Mouse (Mus musculus) T-cell, adult 2 months (primary cell): Measurements from ENCODE around the gene Ampd3.

ENCODE experiments used
- DNase-seq: peaks from one replicate; pipeline ENCODE4 v3.0.0; 2022; ENCODE audit warnings: low spot score

Gene Ampd3

DNA sequence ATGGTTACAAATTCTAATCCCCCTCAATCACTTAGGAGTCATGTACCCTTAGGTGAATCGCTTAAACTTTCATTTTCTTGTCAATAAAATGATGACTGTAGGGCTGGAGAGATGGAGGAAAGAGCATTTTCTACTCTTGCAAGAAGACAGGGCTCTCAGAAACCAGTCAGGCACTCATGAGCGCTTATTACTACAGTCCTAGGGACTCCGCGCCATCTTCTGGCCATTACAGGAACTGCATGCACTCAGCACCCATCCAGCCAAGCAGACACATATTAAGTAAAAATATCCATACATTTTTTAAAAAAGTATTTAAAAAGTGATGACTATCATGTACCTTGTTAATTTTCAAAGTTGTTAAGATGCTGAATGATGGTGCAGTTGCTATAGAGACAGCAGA is 33.0 kb downstream of the Ampd3 start:
- peak; percentile 70 for DNase-seq

DNA sequence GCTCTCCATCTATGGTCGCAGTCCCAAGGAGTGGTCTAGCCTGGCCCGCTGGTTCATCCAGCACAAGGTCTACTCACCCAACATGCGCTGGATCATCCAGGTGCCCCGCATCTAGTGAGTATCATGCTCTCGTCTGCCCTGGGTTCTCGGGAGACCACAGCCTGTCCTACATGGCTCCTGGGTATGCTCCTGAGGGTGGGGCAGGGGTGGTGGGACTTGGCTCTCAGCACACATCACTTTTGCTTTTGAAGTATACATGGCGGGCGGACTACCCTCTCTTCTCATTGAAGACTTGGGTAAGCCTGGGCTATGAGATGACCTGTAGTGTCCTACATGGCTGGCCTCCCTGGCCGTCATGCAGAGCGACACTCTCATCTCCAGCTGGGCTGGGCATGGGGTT is 35.1 kb downstream of the Ampd3 start:
- DNase-seq = no peak

DNA sequence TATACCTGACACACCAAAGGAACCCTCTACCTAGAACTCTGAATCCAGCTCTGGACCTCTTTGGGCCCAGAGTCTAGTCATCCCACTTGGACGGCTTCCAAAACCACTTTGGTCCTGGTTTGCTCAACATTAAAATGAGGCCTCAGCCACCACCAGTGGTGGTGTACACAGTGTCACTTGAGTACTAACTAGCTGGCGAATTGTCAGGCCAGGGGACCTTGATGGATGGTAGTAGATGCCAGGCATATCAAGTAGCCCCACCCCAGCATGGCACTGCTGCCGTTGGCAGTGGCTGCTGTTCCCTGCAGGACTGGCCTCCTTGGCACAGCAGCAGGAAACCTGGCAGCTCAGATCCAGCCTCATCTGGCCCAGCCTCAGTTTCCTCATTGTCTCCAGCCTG is 36.3 kb downstream of the Ampd3 start:
- DNase-seq = no peak

DNA sequence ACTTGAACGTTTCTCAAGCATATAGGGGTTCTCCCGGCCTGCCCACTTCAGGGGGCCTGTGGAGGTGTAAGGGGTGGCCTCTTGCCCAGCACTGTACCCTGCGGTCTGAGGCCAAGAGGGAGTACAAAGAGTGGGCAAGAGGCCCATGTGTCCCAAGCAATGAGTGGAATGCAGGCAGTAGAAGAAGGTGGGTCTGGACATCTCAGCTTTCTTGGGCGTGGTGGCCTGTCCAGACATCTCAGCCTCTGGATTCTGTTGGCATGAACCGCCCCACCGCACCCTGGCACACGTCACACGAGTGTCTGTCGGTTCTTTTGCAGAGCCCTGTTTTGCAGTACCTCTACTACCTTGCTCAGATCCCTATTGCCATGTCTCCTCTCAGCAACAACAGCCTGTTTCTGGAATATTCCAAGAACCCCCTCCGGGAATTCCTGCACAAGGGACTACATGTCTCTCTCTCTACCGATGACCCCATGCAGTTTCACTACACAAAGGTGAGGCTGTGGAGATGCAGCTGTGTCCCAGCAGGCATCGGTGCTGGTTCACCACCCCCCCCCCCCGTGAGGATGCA is 39.5 kb downstream of the Ampd3 start:
- no peak for DNase-seq

DNA sequence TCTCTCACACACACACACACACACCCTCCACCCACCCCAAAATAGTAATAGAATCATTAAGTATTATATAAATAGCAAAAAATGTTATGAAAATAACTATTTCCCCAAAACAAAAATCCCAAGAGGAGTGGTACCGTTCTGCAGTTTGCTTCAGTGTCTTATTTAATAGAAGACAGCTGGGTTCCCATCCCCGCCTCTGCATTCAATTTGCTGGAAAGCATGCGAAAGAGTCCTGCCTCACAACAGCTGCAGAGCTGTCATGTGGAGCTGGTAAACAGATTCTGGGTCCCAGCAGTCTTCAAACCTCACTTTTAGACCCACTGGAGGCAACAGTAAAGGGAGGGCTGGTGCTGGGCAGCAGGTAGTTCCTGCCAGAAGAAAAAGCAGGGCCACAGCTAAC is 41.0 kb downstream of the Ampd3 start:
- no peak for DNase-seq

DNA sequence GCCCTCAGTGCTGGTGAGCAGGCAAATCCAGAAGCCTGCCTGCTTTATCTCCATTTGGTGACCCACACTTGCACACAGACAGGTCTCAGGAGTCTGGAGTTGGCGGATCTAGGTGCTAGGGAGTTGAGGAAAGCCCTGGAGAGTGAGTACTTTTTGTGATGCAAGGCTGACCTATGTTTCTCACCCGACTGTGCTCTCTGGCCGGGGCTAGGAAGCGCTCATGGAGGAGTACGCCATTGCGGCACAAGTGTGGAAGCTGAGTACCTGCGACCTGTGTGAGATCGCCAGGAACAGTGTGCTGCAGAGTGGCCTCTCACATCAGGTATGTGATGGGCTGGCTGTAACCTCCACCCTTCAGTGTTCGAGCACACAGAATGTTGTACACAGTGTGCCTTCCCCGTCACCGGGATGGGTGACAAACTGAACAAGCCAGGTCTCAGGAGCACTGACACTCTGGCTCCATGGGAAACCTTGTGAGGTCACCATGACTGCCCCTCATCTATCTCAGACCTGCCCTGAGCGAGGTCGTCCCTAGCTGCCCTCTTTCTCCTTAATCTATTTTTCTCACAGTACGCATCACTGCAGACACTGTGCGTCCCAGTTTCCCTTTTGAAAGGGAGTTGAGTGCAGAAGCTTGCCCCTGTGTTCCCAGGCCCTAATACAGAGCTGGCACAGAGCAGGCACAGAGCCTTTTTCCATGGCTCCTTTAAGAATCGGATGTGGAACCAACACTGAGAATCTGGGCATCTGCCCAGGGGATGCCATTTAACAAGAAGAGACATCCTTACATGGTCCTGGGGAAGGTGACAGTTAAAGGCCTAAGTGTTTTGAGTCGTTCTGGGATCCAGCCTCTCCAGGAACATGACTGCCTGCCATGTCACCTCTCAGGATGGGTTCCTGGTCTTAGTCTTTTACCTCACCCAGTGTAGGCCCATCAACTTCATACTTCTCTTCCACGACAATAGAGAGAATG is 41.9 kb downstream of the Ampd3 start:
- no peak for DNase-seq

DNA sequence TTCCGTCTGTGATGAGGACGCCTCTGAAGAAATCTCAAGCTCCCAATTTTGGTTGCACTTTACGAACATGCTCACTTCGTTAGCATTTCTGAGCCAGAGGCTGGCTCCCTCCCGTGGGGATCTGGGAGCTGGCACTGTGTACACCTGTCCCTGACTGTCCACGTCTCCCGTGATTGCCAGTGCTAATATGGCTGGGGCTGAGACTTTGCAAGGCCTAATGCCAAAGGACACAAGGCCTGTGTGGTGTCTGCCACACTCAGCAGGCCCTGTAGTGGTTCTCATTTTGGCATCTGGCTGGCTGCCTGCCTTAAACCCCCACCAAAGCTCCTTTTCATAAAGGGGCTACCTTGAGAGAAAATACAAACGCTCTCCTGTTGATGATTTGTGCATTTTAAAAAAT is 43.0 kb downstream of the Ampd3 start:
- no peak for DNase-seq

DNA sequence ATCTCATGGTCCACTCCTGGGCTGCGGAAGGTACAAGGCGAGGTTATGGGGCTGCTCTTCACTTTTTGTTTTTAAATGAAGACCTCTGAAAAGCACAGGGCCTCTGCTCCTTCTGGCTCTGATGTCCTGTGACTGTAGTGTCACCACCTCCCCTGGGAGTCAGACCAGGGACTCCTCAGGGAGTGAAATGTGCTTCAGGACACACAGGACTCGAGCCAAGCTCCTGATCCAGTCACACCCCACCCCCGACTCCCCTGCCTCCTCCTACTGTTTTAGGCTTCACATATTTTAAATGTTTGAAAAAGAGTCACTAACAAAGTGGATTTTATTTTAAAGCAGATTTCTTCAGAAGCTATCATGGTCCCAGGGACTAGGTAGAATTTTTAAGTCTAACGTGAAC is 43.5 kb downstream of the Ampd3 start:
- no peak for DNase-seq

DNA sequence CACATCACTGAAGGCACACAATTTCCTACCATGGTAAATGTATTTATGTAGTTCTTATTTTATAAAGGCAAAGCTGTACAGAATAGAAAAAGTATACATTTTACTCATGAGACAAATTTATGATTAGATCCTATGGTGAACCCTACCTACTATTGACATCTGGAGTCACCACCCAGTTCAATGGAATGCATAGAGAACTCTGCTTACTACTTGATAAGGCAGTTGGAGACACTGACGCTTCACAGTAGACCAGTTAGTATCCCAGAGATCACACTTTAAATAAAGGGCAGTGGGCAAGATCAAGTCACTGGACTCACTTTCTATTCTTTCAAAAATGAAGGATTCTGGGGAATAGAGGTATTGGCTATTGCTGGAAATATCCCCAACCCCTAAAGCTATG is 46.0 kb downstream of the Ampd3 start:
- no peak for DNase-seq

DNA sequence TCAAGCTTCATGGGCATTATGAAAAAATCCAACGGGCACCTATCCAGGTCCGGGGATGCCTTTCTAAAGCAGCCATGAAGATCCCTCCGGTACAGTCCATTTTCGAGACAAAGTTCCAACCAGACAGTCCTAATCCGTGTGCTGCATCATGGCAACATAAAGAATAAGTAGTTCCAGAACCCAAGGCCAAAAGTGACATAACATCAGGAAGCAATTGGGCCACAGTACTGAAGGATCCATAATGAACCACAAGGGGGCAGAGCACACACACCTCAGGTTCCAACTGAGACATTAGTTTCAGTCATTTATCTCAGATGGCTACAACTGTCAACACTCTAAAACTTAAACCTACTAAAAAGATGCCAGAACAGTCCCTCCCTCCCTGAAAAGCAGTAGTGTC is 48.0 kb downstream of the Ampd3 start:
- peak; percentile 53 for DNase-seq

DNA sequence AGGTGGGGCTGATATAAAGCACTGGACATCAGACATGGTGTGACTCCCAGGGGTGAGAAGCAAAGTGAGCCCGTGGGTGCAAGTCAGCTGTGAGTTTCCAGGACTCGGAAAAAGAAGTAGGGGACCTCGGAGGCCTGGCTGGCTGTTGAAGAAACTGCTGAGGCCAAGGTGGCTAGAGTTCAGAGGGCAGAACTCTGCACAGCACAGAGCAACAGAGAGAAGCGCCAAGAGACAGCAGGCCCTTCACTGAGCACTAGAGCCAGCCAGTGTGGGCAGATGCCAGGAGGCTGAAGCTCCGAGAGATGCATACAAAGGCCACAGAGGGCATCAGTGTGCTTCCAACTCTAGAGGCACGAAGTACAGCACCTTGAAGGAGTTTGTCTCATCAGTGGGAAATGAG is 50.2 kb downstream of the Ampd3 start:
- no peak for DNase-seq

DNA sequence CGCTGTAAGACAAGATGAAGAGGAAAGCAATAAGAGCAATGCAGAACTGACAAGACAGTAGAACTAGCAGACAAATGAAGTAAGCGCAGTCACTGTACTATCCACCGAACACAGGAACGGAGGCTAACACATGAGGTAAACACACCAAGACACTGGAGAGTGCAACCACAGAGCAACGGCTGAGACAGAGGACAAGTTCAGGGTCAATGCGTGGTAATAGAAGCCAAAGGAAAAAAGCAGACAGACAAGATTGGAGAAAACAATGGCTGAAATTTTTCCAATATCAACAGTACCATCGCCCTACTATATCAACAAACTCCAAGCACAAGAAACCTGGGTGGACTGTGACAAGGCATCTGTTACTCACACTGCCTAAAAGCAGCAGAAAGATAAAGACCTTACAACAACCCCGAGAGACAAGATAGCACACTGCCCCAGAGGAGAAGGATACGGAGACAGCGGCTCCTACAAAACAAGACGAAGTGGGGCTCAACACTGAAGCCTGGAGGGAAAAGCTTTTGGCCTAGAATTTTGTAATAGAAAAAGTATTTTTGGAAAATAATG is 50.9 kb downstream of the Ampd3 start:
- DNase-seq = no peak

DNA sequence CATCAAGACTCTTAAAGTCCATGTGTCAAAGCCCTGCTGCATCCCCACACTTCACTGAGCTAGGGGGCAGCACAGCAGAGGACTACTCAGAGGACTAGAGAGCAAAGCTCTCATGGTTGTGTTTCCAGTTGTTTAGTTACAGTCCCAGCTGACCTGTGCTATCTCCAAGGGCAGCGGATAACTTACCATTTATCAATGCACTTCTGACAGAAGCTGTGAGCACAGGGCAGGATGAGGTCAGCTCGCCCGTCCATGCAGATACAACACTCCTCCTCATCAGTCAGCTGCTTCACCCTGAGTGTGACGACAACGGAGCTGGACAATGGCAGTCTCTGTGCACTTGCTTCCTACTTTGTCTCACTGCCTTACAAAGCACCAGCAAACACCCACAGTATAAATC is 53.1 kb downstream of the Ampd3 start:
- DNase-seq = no peak

DNA sequence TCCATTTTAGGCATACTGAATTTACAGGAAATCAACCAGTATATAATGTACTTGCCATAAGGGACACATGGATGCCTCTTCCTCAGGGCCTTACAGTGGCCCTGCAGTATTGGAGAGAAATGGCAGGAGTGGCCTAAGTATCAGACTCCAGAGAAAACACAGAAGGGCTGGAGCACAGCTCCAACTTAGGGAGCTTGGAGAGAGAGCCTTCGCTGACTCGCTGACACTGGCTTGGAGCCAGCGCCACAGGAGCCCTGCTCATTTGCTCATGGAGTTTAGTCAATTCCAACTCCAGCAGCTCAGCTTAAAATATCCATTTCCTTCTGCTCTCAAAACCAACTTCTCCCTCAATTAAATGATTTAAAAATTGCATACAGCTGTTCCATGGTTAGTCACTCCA is 53.6 kb downstream of the Ampd3 start:
- DNase-seq = no peak

DNA sequence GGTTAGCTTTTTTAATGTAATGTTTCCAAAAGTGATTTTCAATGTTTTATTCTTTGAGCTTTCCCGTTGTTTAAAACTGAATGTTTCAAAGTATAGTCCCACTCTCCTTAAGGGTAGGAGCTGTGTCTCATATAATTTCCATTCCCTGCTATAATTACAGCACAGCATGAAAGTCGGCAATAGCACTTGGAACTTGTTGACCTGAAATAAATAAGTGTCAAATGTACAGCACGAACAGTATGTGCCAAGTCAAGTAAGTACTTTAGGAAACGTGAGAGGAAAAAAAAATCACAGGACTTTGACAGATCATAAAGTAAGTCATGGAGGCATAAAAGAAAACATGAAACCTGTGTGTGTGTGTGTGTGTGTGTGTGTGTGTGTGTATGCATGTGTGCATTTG is 54.0 kb downstream of the Ampd3 start:
- no peak for DNase-seq

DNA sequence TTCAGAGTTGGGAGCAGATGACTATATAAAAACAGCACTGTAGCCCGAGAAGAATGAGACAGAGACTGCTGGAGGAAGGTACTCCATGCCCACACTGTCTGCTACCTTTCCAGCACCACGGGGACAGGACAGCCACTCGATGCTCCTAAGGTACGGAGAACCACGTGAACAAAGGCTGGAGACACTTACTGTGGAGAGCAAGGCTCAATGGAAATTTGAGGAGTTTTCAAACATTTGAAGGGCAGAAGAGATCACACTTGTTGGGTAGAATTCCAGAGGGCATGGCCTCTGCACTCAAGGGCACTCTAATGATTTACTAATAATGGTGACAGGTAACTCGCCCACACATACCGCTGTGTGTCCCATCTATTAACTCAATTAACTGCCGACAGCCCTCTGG is 55.1 kb downstream of the Ampd3 start:
- no peak for DNase-seq

DNA sequence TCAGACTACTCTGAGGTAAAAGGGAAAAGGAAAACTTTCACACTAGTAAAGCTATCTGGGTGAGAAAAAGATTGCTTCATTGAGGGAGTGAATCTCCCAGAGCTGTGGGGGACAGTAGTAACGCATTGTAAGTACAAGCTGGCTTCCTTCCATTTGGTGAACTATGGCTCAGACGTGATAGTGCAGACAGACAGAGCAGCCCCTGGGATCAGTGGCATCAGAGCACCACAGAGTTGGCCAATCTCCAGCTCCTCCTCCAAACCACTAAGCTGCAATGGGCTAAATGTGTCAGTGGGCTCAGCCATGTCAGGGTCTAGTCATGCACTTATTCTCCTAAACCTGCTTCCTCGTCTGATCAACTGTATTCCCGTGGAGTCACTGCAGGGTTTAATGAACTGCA is 55.6 kb downstream of the Ampd3 start:
- no peak for DNase-seq

DNA sequence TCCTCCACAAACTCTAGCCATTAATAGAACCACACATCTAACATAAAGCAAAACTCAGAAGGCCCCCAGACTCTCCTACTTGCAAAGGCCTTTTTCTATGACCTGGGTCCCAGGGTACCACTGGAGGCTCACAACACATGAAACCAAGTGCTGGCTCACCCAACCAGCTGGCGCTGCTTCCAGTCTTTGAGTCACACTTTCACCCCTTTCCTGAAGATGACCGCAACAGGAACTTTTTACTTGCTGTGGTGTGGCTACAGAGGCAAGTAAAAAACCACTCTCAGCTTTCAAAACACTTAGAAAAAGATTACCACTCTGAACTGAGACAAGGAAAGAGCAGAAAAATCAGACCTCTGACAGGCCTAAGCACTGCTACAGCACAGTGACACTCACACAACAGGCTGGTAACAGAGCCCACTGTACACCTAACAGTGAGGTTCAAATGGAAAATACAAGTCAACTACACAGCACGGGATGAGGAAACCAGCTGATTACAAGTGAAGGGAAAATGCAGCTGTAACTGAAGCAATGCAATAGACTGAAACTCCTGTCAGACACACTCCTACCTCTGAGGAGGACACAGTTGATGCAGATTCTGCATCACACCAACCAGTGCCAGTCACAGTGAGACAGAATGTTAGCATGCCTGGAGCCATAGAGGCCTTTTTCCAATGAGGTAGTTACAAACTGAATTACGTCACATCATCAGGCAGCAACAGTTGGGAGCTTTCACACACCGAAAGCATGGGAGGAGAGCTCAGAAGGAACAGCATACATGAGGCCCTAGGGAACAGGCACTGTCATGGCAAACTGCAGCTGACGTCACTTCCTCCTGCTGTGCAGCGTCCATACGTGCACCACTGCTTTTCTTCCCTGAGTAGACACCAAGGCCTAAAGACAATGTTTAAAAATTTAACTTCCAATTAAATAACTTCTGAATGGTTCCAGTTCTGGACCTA is 56.3 kb downstream of the Ampd3 start:
- DNase-seq = peak; percentile 43

DNA sequence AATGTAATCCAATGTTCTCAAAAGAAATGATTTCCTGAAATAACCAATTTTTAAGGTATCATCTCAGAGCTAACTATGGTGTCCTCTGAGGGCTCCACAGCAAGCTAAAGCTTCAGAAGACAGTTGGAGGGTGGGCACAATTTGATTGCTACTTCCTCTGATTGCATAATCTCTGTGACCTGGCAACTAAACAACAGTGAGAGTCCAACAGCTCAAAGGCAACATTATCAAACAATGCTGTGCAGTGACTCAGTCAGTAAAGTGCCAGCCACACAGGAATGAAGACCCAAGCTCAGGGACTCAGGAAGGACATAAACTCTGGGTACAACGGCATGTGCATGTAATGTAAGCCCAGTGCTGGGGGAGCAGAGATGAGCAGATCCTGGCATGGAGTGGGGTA is 65.0 kb downstream of the Ampd3 start:
- DNase-seq = no peak

DNA sequence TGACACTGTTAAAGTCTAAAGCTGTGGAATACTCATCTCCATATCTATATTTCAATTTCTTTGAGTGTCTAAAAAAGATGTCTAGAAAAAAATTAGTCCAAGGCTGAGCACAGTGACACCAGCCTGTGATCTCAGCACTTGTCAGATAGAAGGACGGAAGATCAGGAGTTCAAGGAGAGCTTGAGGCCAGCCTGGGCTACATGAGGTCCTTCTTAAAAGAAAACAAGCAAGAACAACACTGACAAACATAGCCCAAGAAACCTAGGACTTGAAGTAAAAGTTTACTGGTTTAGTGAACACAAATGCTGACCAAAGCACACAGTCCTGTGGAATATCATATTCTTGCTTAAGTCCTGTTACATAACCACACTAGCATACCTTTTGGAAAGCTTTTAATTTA is 66.0 kb downstream of the Ampd3 start:
- no peak for DNase-seq

DNA sequence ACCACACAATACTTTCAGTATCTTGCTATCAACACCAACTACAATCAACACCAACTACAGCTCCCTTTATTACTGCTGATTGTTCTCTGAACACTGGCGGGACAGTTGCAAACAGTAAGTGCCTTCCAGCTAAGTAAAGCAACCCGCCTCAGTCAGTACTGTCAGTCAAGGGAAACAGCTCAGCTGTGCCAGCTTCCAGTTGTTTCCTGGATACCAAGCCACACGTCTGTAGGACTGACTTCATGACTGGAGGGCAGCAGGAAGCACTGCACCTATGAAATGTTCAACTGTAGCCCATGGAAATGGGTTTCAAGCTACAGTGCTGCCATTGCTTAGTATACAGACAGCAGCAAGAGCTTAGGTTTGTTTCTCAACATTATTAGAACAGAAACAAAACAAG is 66.5 kb downstream of the Ampd3 start:
- DNase-seq = no peak

DNA sequence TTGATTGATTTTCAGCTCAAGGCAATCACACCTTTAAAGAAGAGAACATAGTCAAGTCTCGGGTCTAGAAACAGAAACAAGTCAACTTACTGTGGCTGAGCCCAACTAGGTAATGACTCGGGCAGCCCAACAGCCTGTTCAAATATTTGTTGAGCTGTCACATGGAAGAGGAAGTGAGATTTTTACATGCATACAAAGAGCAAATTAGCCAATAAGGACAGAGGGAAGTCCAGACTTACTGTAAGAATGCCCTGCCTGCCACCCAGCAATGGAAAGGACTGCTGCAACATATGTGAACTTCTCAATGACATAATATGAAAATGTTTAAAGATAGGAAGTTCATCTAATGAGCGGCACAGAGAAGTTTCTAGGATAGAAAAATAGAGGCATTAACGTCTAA is 72.3 kb downstream of the Ampd3 start:
- no peak for DNase-seq
